Mouse (Mus musculus) large intestine, adult 2 months (tissue): Measurements from ENCODE around the gene Hoxb4. TPM values are rescaled to one million over a fixed set of nuclear protein-coding genes. Genes with fewer than 3 reads are reported as not detected.

Source experiments
- DNase-seq: peaks from one replicate; pipeline ENCODE4 v3.0.0-alpha.2; 2012; ENCODE audit warnings: low read depth, low spot score
- WGBS: fragments of 180-500 bp; shearing (Covaris S2); methylation state at CpG from one replicate; pipeline ENCODE4 v1.1.7; 2018; 5-methylcytosine and 5-hydroxymethylcytosine counted together
- polyA plus RNA-seq: library from polyadenylated mRNA; depleted of rRNA; stranded (reverse); fragments of >200 nt; gene quantifications from 2 replicates; pipeline ENCODE4 v1.2.3, GENCODE M21; 2012

Gene Hoxb4
- polyA plus RNA-seq, 1 experiment = 3.0 TPM

DNA sequence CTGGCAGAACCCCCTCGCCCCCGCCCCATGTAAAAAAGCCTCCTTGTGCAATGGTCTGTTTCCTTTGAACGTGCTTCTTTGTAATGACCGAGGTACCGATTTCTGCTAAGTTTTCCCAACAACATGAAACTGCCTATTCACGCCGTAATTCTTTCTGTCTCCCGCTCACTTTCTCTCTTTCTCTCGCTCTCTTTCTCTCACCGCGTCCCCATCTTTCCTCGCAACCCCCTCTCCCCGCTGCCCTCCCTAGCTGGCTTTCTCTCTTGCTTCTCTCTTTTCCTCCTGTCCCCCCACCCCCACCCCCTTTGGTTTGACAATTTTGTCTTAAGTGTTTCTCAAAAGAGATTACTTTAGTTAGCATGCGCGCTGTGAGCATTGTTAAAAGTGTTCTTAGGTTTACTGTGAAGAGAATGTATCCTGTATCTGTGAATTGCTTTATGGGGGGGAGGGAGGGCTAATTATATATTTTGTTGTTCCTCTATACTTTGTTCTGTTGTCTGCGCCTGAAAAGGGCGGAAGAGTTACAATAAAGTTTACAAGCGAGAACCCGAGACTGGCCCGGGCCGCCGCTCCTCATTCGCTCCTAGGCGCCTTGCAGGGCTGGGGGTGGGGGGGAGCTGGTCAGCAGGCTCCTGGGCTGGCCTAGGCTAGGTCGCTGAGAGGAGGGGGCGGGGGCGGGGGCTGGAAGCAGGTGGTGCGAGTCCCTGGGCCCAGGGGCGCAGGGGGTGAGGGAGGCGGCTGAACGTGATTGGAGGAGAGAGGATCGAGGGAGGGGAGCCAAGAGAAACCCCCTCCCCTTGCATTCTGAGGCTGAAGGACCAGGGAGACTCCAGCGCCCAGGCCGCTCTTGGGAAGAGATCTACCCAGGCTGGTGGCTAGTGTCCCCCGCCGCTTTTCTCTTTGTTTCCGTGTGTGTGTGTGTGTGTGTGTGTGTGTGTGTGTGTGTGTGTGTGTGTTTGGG is 33.0 kb upstream of the Hoxb4 start:
- 4% methylated on average over 36 of the region's 37 CpGs for WGBS
- no peak for DNase-seq

DNA sequence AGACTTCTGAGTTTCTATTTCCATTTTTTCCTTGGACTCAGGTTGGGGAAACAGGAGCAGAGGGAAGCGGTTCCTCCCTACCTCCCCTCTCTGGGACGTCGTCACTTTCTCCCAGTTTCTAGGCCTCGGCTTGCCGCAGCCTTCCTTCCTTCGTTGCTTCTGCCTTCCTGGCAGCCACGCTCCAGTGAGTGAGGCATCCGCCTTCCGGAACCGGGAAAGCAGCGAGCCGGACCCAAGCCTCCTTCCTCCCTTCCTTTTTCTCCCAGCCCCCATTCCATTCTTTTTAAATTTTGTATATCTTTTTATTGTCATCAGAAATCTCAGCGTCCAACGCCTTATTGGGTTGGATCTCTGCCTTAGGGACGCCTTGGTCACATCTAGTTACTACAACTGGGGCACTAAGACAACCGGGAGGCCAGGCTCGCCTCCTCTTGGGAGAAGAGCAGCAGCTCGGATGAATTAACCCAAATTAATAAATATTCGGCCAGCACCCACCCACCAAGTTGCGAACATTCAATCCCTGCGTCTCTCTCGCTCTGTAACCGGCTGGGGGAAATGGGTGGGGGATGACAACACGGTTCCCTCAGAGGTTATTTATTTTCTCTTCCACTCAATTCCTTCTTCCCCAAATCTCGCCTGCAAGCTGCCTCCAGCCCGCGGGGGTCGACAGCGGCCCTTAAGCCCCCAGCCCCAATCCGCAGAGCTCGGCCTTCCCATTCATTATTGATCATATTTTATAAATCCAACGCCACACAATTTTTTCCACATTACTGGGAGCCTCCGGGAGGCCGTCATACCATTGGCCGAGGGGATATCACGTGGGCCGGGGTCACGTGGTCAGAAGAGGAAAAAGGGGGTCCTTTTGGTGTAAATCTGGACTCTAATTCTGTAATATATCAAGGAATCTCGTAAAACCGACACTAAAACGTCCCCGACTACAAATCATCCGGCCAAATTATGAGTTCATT is 32.0 kb upstream of the Hoxb4 start, which contains the start of gene Hoxb7:
Hoxb7 (plus strand) TSS at position 853 of the 968 bp plus-strand sequence.
- WGBS = 2% methylated on average over 43 of the region's 43 CpGs
- no peak for DNase-seq

DNA sequence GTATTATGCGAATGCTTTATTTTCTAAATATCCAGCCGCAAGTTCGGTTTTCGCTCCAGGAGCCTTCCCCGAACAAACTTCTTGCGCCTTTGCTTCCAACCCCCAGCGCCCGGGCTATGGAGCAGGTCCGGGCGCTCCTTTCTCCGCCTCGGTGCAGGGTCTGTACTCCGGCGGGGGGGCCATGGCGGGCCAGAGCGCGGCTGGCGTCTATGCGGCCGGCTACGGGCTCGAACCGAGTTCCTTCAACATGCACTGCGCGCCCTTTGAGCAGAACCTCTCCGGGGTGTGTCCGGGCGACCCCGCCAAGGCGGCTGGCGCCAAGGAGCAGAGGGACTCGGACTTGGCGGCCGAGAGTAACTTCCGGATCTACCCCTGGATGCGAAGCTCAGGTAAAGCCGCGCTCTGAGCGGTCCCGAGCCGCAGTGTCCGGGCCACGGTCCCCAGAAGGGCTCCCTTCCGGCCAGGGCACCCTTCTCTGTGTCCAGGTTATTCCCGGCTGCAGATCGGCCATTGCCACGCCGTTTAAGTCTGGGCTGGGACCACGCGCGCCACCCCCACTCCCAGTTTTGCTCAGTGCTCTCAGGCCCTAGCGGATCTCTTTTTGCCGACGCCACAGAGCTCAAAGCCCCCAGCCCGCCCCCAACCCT is 31.2 kb upstream of the Hoxb4 start:
- 3% methylated on average over 55 of the region's 55 CpGs for WGBS
- no peak for DNase-seq

DNA sequence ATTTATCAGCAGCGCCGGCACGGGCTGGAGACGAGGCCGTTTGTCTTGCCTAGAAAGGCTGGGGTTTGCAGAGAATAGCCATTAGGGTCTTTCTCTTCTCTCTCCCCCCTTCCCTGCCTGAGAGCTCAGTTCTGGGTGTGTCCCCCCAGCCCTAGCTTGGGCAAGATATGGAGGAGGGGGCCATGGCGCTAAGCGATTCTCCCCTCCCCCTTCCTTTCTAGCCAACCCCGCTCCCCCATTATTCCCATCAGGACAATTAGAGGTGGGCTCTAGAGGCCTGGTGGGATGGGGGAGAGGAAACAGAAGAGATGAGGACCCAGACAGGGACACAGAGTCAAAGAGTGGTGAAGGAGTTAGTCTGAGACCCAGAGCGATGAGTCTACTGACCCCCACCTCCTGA is 30.7 kb upstream of the Hoxb4 start:
- WGBS = 23% methylated on average over 9 of the region's 9 CpGs
- no peak for DNase-seq

DNA sequence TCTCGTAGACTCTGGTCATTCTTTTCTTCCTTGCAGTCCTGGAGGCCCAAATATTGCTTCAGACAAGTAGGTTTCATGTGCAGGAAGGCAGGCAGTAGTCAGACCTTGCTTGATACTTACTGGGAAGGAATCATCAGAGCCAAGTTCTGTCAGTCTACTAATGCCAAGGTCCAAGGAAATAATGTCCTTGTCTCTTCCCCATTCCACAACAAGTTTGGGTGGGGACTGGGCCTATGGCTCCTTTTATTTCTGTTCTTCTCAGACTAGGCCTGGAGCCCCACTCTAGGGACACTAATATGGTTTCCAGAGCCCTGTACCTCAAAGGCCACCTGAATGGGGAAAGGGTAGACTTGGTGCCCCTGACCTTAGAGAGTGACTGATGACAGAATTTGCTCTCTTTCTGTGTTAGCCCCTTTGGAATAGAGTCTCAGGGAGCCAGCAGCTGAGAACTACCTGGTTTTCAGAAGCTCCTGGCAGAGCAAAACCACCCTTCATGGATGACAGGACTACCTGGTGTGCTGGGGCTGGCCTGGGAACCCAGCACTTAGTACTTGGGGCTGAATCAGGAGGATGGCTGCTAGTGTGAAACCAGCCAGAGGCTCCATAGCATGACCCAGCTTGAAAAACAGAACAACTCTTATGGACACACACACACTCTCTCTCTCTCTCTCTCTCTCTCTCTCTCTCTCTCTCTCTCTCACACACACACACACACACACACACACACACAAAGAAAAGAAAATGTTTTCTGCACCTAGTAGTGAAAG is 29.4 kb upstream of the Hoxb4 start:
- no peak for DNase-seq
- 58% methylated on average over 1 of the region's 1 CpGs for WGBS

DNA sequence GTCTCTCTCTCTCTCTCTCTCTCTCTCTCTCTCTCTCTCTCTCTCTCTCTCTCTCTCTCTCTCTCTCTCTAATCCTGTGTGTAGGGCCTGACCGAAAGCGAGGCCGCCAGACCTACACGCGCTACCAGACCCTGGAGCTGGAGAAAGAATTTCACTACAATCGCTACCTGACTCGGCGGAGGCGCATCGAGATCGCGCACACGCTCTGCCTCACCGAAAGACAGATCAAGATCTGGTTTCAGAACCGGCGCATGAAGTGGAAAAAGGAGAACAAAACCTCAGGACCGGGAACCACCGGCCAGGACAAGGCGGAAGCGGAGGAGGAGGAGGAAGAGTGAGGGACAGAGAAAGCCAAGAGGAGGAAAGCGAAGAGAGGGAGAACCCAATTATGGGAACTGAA is 28.8 kb upstream of the Hoxb4 start:
- no peak for DNase-seq
- WGBS = 54% methylated on average over 21 of the region's 21 CpGs

DNA sequence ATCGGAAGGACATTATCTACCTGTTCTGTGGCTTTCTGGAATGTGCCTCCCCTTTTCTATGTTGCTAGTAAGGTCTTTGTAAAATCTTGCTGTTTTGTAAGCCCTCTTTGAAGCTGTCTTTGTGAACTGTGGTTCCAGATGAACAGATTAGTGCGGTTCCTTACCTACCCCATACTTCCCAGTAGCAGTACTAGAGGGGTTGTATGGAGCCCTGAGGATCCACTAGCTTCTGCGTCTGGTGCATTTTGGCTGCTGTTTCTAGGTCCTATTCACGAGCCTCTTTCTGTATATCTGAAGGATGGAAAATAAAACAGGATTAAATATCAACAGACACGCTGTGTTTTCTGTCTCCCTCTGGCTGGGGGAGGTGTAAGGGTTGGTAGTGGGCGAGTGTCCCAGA is 28.2 kb upstream of the Hoxb4 start:
- WGBS = 54% methylated on average over 6 of the region's 6 CpGs
- no peak for DNase-seq

DNA sequence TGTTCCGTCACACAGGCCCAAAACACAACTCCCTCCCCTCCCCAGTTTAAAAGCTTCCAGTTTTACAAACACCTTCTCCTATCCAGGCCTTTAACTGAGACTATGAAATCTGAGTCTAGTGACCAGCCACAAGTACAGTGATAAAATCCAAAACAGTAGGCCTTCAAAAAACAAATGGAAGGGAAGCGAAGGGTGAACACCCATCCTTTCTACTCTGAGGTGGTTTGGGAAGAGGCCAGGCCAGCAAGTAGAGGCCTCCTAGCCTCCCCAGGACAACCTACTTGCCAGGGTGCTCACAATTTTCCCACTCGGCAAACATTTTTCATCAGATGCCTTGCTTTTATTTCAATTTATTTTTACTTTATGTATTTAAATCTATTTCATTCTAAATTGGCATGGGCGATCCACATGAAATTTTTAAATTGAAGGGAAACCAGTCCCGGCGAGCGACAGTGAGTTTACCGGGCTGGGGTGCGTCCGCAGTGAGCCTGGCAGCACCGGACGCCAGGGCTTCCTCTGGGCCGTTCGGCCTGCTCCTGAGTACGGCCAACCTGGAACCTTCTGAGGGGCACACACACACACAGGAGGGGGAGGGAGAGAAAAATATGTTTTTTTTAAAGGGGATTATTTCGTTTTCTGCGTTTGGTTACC is 27.2 kb upstream of the Hoxb4 start:
- 53% methylated on average over 17 of the region's 17 CpGs for WGBS
- DNase-seq = no peak

DNA sequence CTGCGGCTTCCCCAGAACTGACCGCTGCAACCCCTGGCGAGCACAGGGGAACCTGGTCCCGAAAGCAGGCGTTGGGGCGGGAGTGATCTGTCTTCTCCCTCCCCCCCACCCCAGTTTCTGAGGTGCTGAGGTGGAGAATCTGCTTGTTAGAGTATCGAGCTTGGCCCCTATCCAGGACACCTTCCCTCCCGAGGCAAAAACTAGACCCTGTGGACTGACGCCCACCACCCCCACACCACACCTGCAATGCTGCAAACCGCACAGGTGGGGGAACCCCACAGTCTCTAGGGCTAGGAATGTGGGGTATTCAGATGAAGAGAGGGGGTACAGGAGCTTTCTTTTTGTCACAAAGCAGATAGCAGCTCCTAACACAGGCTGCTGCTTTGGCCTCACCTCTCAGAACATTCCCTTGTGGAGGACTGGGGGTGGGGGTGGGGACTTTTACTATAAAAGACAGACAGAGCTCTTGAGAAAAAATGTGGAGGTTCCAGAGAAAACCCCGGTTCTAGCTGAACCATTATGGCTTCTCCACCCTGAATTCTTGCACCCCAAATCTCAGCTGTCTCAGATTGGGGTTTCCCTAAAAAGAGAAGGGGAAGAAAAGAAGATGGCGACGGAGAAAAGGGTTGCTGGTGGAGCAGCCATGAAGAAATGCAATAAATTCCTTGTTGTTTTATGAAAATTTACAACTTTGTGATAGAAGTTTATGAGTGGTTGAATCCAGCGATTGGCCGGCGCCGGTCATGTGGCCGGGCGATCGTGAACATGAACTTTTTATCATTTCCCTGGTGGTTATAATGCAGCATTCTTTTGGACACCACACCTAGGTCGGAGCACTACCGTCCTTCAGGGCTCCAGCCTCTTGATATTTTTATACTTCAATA is 26.1 kb upstream of the Hoxb4 start, which contains the start of gene Hoxb6:
Hoxb6 (plus strand) TSS at position 796 of the 884 bp plus-strand sequence.
- 17% methylated on average over 22 of the region's 22 CpGs for WGBS
- DNase-seq = no peak

DNA sequence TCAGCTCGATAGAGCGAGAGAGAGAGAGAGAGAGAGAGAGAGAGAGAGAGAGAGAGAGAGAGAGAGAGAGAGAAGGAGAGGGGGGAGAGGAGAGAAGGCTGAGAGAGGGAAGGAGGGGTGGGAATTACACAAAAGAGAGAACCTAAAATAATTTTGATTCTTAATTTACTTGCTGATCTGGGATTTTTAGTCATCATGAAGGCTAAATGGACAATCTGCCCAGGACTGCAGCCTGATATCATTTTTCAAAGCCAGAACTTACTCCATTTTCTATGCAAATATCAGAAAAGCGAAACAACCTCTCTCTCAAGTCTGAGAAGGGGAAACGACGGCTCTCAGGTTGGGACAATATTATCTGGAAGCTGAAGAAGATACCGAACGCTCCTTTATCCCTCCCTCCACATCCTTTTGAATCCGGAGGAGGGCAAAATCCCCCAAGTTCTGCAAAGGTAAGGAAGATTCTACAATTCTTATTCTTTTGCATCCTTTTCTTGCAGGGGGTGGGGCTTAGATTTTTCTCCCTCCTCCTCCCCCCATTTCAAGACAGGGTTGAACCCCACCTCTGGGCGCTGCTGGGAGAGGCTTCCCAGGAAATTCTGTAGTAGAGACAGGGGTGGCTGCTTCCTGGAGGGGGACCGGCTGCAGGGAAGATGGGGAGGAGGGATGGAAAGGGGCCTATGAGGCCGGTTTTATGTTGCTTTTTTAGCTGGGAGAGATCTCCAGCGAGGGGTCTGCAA is 25.3 kb upstream of the Hoxb4 start:
- no peak for DNase-seq
- 6% methylated on average over 12 of the region's 12 CpGs for WGBS

DNA sequence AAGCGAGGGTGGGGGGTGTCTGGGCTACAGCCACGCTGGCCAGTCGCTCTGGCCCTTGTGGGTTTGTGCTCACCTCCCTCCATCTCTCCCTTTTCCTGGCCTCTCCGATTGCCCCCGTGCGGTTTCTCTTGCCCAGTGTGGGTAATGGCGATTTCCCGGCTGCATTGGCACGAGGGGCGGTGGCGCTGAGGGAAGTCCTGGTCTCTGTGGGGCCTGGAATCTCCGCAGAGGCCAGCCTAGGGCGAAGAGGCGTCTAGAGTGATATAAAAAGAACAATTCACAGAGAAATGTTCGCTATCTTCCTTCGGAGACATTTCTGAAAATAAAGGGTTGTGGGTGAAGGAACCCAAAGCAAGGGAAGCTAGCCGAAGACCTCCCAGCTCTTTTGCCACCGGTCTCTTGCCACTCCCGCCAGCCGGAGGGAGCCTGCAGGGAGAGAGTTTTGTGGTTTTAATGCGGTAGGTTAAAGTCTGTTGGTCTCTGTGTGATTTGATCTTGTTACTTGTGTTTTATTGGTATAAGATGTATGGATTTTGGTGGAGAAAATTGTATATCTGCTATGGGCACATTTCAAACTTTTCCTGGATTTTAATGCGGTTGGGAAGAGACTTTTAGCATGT is 24.7 kb upstream of the Hoxb4 start:
- DNase-seq = no peak
- WGBS = 12% methylated on average over 22 of the region's 22 CpGs

DNA sequence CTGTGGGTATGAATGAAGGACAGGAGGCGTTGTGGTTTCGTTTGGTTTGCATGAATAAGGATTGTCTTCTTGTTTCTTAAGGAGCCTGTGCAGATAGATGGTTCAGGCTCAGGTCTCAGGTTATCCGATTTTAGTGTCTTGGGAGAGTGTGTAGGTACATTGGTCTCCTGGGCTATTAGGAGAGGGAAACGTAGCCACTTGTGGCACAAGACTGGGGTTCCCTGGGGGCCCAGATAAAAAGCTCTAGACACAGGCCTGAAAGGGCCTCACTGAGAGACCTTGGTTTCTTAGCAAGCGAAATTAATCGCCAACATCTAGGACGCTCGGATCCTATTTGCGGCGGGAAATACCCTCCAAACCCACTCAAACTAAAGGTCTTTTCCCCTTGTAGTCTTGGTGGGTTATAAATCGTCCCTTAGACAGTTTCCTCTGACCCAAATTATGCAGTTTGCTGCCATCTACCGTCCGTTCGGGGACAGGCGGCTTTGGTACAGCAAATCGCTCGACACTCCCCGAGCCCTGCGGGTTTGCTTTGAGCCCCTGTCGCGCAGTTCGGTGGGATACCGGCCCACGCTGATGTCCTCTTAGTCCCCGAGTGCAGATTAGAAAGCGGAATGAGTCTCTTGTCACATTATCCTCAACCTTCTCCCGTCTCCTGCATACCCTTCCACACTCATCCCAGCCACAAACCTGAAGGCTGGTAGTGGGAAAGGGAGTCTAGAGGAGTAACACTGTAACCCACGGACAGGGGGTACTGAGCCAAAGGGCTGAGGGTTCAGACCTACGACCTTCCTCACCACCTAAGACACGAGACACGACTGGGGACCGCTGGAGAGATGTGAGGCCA is 23.6 kb upstream of the Hoxb4 start:
- DNase-seq = no peak
- 3% methylated on average over 32 of the region's 32 CpGs for WGBS

DNA sequence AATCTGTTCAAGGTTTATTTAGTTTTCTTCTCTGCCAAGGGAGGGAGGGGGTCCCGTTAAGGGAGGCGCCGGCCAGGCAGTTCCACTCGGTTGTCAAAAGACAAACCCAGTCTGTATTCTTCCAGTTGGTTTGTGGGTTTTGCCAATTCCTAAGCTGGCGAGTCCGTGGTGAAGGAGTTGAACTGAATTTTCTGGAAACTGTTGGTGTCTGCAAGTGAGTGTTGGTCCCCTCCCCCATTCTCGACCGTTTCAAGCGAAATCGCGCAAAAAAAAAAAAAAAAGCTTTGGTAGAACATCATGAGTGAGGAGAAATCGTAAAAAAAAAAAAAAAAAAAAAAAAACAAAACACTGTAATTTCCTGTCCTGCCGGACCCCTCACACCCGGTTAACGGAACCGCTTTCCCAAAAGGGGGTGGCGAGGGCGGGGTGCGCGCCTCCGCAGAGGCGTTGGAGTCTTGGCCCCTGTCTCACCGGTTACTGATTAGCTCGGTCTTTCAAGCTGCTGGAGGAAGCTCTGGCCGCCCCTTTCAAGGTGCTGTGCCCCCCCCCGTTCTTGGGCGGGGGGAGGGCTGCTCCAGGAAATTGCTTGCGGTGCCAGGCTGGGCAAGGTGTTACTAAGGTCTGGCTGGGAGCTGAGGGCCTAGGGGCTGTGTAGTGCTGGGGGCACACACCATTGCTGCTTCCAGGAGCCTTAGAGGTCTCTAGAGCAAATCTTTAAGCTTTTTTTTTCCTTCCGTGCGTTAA is 22.8 kb upstream of the Hoxb4 start:
- 3% methylated on average over 30 of the region's 30 CpGs for WGBS
- DNase-seq = no peak

DNA sequence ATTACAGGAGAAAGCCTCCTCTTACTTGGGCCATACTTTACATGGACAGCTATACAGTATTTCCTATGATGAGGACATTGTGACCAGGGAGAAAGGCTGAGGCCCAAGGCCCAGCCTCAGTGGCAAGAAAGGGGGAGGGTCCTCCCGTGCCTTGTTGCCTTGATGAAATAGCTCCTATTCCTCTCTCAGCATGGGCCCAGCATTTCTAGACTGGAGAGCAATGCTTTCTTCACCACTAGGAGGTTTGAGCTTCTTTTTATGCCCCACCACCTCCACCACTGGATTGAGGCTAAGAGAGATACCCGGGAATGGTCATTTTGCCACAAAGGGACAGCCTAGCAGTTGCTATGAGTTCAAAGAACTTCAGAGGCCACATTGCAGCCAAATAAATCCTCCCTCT is 21.1 kb upstream of the Hoxb4 start:
- DNase-seq = no peak
- WGBS = 33% methylated on average over 2 of the region's 2 CpGs

DNA sequence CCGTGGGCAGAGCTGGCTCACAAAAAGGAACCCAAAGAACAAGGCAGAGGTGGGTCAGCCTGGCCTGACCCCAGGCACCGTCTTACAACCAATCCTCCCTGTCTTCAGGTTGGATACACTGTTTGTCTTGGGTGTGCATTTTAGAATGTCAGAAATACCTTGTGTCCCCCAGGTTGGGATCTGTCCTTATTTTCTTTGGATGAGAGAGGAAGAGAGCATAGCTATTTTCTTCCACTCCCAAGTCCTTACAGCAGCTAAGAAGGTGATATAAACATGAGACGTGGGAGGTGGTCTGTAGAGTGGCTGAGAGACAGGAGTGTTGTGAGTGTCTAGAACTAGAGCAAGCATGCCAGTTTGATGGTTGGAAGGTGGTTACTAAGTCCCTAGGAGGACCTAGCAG is 20.6 kb upstream of the Hoxb4 start:
- 46% methylated on average over 3 of the region's 3 CpGs for WGBS
- no peak for DNase-seq
